Mouse (Mus musculus) cortical plate, adult 2 months (tissue): Measurements from ENCODE around the gene Asap2.

Source experiments
- CTCF ChIP-seq: fragments of 200-500 bp; IDR thresholded peaks from 2 replicates; pipeline ENCODE4 v1.5.1; 2011; ENCODE audit warnings: mild to moderate bottlenecking, control low read depth, low read length; ENCODE audit not compliant: insufficient read depth; ENCODE audit errors: extremely low read depth
- POLR2A ChIP-seq: fragments of 200-500 bp; IDR thresholded peaks from 2 replicates; pipeline ENCODE4 v1.6.1; 2011; ENCODE audit warnings: mild to moderate bottlenecking, low read length, control low read depth; ENCODE audit not compliant: insufficient read depth; ENCODE audit errors: extremely low read depth

- TF ChIP-seq CTCF (no peak), POLR2A (no peak)
These were observed 214.5 kb downstream of the Asap2 start for GRCm38 (mm10) chr12:21204701-21205312.
